27 mouse cellular contexts compared by ENCODE assay signal in the genomic region with DNA sequence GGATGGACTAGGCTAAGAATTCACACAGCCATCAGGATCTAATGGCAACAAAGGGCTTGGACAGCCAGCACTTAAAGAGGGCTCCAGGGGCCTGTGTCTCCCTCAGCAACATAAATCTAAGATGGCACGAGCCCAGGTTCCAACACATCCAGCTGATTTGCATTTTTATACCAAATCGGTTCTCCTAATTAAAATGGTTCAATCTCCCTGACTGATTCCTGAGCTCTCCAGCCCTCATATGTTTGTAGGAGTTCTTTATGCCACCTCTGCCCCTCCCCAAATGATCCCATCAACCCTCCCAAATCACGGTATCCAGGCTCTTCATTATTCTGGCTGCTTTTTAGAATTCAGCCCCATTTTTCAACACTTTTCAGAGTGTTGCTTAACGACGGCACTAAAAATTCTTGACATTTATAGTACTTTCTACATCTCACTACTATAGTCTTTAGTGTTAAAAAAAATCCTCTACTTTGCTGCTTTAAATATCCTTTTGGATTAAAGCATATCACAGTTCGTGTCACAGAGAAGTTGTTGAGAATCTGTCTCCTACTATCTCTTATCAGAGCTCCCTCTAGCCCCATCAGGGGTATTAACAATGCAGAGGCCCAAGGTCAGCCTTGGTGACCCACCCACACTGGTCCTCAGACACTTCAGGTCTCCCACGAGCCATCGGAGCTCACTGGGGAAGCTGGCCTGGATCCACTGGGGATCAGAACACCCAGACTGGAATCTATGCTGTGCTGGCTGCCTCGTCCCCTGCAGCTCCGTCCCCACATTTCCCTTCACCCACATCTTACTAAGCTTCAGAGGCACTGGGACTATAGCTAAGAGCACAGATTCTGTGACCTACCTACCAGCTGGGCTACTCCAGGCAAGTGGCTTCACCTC.
A peak's percentile ranks its signal among the peaks of the same experiment; 100 is the strongest.
DNase-seq lines count a peak whose midpoint lies in the region; ATAC-seq and TF ChIP-seq lines count a peak whose summit lies in the region.
"Had no signal": no experiment of that assay in that cellular context is flagged by ENCODE, and none has a peak within 500 bp of the region (broad histone marks: within the 10 kb centered on the region; RNA-seq: fewer than 3 reads in every experiment).

No protein-coding gene starts in this region.

- no peak for DNase-seq in layer of hippocampus, adult 2 months (ENCODE audit: low spot score in 2 of 2)
- no peak for DNase-seq in layer of hippocampus, adult 18-20 months (ENCODE audit: low spot score in 2 of 2)
- DNase-seq in right cerebral cortex, postnatal 10 days (ENCODE audit: low spot score in 2 of 2): peak; percentile 60 to 69
- DNase-seq in right cerebral cortex, adult 18-20 months: no peak
- DNase-seq in limb, embryonic 10.5 days (ENCODE audit: low spot score): no peak
- DNase-seq in heart, postnatal 36 days: no peak
- DNase-seq: adrenal gland, adult 2 months; cerebellum, adult 18-20 months; cerebellum, postnatal 25 days; embryo, embryonic 11 days; gastrocnemius, postnatal 25 days; heart, adult 2 months; heart, postnatal 4 days; kidney, adult 2 months; liver, embryonic 13.5 days; lung, adult 2 months; midbrain, embryonic 14.5 days; right cerebral cortex, postnatal 14 days; thymus, postnatal 14 days had no signal

- WGBS in forebrain, embryonic 15.5 days: 38% methylated on average over 10 of the region's 10 CpGs
- WGBS in limb, embryonic 10.5 days: 77% methylated on average over 10 of the region's 10 CpGs

- H3K4me1 ChIP-seq in forebrain, embryonic 15.5 days: peaks cover 14% of the 10 kb centered on the region
- H3K4me1 ChIP-seq in limb, embryonic 10.5 days: 0 out of 2 replicates have a peak, but pooled peaks cover 2% of the 10 kb centered on the region
- H3K4me1 ChIP-seq: liver, embryonic 13.5 days had no signal

- H3K36me3 ChIP-seq in forebrain, embryonic 15.5 days: no peaks in the 10 kb centered on the region
- no peaks in the 10 kb centered on the region for H3K36me3 ChIP-seq in limb, embryonic 10.5 days
- H3K36me3 ChIP-seq: embryonic facial prominence, embryonic 13.5 days; heart, embryonic 15.5 days; liver, embryonic 13.5 days had no signal

- H3K9ac ChIP-seq in forebrain, embryonic 15.5 days (replicated peaks): no peak overlapping the region
- H3K9ac ChIP-seq: embryonic facial prominence, embryonic 13.5 days; heart, embryonic 15.5 days; hindbrain, embryonic 14.5 days; liver, embryonic 13.5 days had no signal

- intact Hi-C loops in heart, postnatal 36 days (cut with DNase I): no loop called here

- H3K27me3 ChIP-seq in forebrain, embryonic 15.5 days: no peaks in the 10 kb centered on the region
- H3K27me3 ChIP-seq in limb, embryonic 10.5 days (ENCODE audit: low read depth, poor library complexity, severe bottlenecking): no peaks in the 10 kb centered on the region
- H3K27me3 ChIP-seq: embryonic facial prominence, embryonic 13.5 days; heart, embryonic 15.5 days; liver, embryonic 13.5 days had no signal

- peak overlapping the region; percentile 91 for H3K27ac ChIP-seq in layer of hippocampus, adult 2 months
- peak overlapping the region; percentile 61 for H3K27ac ChIP-seq in forebrain, embryonic 15.5 days (replicated peaks)
- no peak overlapping the region for H3K27ac ChIP-seq in limb, embryonic 10.5 days
- H3K27ac ChIP-seq: embryonic facial prominence, embryonic 13.5 days; heart, adult 2 months; heart, embryonic 15.5 days; hindbrain, embryonic 14.5 days; kidney, postnatal 0 days; liver, embryonic 13.5 days had no signal

- H3K9me3 ChIP-seq in forebrain, embryonic 15.5 days: no peaks in the 10 kb centered on the region
- no peaks in the 10 kb centered on the region for H3K9me3 ChIP-seq in limb, embryonic 10.5 days (replicated peaks)
- H3K9me3 ChIP-seq: embryonic facial prominence, embryonic 13.5 days; heart, embryonic 15.5 days; liver, embryonic 13.5 days; megakaryocyte, embryonic 14.5 days had no signal

- H3K4me3 ChIP-seq in layer of hippocampus, adult 2 months: no peak overlapping the region
- no peak overlapping the region for H3K4me3 ChIP-seq in forebrain, embryonic 15.5 days
- H3K4me3 ChIP-seq in limb, embryonic 10.5 days: no peak overlapping the region
- H3K4me3 ChIP-seq: embryonic facial prominence, embryonic 13.5 days; erythroblast, embryonic 14.5 days; heart, adult 2 months; heart, embryonic 15.5 days; liver, embryonic 13.5 days; megakaryocyte, embryonic 14.5 days had no signal

- no peak overlapping the region for H3K4me2 ChIP-seq in forebrain, embryonic 15.5 days (replicated peaks)
- H3K4me2 ChIP-seq: embryonic facial prominence, embryonic 13.5 days; heart, embryonic 15.5 days; hindbrain, embryonic 14.5 days; liver, embryonic 13.5 days had no signal

- no peak for TF ChIP-seq CTCF in layer of hippocampus, adult 2 months (conservative IDR thresholded peaks at IDR 0.05)

- ATAC-seq in forebrain, embryonic 15.5 days (replicated peaks): peak; percentile 29; the same call in 1 of the 2 replicates
- ATAC-seq: inflammation-experienced regulatory T-cells, adult 6 months had no signal

Comparison
In these comparisons a context has a peak if more than half of its experiments do, and no peak if none do; other contexts are left out.
1. DNase-seq: peak in right cerebral cortex, postnatal 10 days (2 of 2); none in layer of hippocampus, adult 2 months (0 of 2), layer of hippocampus, adult 18-20 months (0 of 2), right cerebral cortex, adult 18-20 months (single experiment), limb, embryonic 10.5 days (single experiment) and heart, postnatal 36 days (0 of 2).